Mouse (Mus musculus) liver, adult 2 months (tissue): ENCODE results near the gene Chmp6.

Experiments
- CTCF ChIP-seq: fragments of 200-500 bp; IDR thresholded peaks from 2 replicates; pipeline ENCODE4 v1.5.1; 2011; ENCODE audit warnings: low read depth, low read length, control low read depth
- POLR2A ChIP-seq: fragments of 200-500 bp; IDR thresholded peaks from 2 replicates; pipeline ENCODE4 v1.6.1; 2011; ENCODE audit warnings: low read length, control low read depth; ENCODE audit not compliant: insufficient read depth; ENCODE audit errors: extremely low read depth

DNA sequence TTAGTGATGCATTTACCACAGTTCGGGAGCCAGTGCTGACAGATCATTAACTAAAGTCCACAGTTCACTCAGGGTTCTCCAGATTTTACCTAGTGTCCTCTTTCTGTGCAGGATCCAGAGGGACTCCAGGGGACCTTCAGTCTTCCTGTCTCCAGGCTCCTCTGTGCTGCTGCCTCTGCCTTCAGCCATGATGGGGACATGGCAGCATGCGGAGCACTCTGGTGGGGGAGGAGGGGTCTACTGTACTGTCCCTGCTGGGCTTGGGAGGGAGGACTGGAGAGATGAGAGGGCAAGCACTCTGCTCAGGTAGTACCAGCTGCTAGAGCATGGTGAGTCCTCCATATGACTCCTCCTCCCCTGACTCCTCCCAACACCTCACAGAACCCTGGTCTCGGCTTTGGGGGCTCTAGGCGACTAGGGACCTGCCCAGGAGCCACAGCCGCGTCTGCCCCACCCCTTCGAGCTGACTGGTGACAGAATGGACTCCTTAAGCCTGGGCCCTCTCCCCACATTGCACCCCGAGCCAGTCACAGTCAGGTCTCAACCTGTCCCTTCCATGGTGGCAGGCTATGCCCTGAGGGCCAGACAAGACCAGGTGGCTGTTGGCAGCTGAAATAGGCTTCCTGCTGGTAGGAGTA is 26.0 kb downstream of the Chmp6 start:
- TF ChIP-seq CTCF (no peak), POLR2A (no peak)
